Mouse (Mus musculus) cerebellum, adult 9-11 months (tissue): ENCODE results near the gene Mtnr1a.
"Not testable (repeated sequence)": the region's sequence is repeated elsewhere in the genome, so short reads cannot be mapped to it uniquely, and the experiment has no call there.

ENCODE experiments used
- DNase-seq: peaks from one replicate; pipeline ENCODE4 v3.0.0; 2022

Gene Mtnr1a

GRCm38 (mm10) chr8:45068759-45069386 lies at the start of gene Mtnr1a:
Mtnr1a (plus strand) TSS chr8:45069137.
- DNase-seq, result peak; percentile 83

- DNase-seq, result no peak
Observed at GRCm38 (mm10) chr8:45019241-45019640, 49.7 kb upstream of the Mtnr1a start.

- peak; percentile 72 for DNase-seq
Observed at GRCm38 (mm10) chr8:45021171-45021570, 47.8 kb upstream of the Mtnr1a start.

DNA sequence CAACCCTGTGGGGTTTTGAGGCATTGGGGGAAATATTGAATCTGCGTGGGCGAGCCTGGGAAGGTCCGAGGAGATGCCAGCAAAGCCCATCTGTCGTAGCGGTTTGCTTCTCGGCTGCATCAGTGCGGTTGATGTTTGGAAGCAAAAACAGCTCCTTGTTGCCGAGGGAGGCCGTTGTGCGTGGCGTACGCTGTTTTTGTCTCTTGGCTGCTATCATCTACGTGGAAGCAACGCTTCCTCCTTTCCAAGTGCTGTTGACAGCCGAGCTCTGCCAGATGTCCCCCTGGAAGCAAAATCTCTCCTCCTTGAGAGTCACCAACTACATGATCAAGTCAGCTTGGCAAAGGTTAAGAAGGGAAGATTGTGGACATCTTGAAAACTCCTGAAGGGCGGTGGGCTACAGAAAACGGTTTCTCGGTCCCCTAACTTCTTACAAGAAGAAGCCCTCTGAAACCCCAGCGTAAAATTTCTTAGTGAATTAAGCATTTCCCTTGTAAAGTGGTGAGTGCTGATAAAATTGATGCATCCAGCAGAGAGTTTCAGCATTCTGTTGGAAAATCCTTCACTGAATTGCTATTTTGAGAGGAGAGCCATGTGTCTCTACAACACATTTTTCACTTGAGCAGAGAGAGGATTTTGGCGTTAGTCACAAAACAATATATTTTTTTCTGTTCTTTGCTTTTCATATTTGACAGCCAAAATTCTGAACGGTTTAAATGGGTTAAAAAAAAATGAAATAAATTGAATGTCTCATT lies 46.8 kb upstream of the Mtnr1a start:
- peak; percentile 87 for DNase-seq

DNA sequence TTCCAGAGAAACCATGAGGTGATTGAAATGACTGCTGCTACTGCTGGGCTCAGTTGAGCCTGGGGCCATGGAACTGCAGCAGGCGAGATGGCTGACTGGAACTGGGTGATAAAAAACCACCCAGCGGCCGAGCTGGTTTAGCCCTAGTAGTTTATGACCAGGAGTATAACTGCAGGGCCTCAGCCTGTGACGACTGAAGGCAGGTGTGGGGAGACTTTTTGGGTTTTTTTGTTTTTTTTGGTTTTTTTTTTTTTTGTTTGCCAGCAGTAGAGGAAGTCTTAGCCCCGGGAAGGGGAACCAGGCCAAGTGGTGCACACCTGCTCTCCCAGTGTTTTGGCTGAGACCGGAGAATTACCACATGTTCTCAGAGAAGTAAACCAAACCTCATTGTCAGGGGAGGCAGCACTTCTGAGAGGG lies 40.8 kb upstream of the Mtnr1a start:
- DNase-seq, result no peak

GRCm38 (mm10) chr8:45038350-45038749 lies 30.6 kb upstream of the Mtnr1a start:
- no peak for DNase-seq

DNA sequence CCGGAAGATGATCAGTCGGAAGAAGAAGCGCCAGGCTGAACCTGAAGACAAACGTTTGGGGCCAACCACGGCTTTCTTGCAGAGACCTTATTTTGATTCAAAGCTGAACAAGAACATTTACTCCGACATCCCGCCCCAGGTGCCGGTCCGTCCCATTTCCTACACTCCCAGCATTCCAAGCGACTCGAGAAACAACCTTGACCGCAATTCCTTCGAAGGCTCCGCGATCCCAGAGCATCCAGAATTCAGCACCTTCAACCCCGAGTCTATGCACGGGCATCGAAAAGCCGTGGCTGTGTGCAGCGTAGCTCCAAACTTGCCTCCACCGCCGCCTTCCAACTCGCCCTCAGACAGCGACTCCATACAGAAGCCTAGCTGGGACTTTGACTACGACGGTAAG lies 24.8 kb upstream of the Mtnr1a start:
- DNase-seq, result no peak

DNA sequence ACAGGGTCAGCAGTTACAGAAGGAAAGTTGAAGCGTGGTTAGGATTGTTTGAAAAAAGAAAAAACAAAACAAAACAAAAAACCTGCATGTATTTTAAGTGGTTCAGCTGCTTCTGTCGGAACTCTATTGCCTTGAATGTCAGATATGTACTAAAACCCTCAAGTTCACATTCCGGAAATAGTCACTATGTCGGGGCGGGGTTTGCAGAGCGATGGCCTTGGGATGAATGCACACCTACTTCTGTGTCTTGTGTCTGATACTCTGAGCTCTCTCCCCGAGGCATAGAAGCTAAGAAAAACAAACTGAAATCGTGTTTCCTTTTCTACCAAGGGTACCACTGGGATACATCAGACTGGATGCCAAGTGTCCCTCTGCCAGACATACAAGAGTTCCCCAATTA lies 18.5 kb upstream of the Mtnr1a start:
- no peak for DNase-seq

GRCm38 (mm10) chr8:45051236-45051635 lies 17.7 kb upstream of the Mtnr1a start:
- no peak for DNase-seq

DNA sequence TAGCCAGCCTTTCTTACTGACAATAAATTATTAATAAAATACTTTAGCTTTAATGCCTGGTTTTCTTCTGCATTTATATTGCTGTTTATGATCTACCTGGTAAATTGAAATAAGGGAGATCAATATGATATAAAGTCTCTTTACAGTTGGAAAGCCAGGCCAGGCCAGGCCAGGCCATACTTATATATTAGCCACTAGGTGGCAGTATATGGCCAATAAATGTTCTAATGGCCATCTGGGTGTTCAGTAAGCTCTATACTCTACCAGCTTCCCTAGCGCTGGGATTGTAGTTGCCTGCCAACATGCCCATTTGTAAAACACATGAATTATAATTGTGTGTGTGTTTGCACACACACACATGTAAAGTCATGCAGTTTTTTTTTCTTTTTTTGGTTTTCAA lies 16.7 kb upstream of the Mtnr1a start:
- no peak for DNase-seq

- DNase-seq, result no peak
Observed at GRCm38 (mm10) chr8:45052618-45053017, 16.3 kb upstream of the Mtnr1a start.

- DNase-seq, result no peak
Observed at GRCm38 (mm10) chr8:45055500-45055899, 13.4 kb upstream of the Mtnr1a start.

DNA sequence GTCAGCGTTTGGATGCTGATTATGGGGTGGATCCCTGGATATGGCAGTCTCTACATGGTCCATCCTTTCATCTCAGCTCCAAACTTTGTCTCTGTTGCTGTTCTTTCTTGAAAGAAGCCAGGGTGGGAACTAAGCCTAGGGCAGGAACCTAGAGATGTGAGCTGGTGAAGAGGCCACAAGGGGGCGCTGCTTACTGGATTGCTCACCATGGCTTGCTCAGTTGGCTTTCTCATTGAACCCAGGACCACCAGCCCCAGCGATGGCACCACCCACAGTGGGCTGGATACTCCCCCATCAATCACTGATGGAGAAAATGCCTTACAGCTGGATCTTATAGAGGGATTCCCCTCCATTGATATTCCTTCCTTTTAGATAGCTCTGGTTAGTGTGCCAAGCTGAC lies 12.1 kb upstream of the Mtnr1a start:
- no peak for DNase-seq

DNA sequence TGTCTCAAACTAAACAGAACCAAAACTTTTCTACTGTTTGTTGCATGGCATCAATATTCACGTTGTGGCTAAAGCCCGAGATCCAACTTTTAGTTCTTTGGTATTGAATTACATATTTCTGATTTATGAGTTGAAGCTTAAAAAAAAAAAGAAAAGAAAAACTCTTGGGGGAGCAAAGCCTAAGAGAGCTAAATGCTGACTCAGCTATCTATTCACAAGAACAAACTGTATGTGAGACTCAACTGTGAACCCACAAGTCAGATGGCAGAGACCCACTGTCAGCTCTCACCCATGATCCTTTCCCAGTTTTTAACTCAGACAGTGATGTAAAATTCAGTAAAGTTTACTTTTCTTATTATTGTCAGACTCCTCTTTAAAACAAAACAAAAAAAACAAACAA lies 8.9 kb upstream of the Mtnr1a start:
- no peak for DNase-seq

DNA sequence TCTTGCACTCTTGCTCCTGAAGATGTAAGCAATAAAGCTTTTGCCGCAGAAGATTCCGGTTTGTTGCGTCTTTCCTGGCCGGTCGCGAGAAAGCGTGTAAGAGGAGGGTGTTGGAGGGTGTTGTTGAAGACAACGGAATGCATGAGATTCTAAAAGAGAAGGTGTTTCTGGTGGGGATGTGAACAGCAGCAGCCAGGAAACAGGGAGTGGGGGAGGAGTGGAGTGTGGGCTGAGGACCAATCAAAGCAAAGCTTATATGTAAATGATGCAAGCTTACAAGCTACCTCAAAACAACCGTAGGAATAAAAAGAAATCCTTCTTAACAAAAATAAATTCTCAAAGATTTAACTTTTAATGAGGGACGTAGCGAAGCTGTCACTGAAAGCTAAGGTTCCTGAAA lies 6.6 kb upstream of the Mtnr1a start:
- no peak for DNase-seq

GRCm38 (mm10) chr8:45062982-45063924 lies 5.7 kb upstream of the Mtnr1a start:
- DNase-seq, result no peak

DNA sequence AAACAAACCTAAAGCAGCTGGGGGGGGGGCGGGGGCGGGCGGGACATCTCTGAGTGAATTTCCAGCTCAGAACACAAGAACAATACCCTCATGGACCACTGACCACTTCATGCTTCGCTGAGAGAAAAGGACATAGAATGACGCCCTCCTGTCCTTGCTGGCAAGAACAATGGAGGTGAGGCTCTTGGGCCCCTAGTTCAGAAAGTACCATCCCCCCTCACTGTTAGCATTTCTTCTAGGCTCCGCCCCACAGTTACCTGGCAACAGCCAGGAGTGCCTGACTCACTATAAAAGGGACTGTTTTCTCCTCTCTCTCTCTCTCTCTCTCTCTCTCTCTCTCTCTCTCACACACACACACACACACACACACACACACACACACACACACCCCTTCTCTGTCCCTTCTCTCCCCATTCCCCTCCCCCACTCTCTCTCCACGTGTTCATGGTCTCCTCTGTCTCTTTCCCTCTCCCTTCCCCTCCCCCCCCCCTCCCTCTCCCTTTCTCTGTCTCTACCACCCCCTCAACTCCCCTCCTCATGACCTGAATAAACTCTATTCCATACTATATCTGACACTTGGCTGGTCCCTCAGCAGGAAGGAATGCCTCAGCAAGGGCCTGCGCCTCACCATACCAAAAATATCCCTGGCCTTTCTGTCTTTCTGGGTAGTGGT lies 4.6 kb upstream of the Mtnr1a start:
- DNase-seq, result no peak

GRCm38 (mm10) chr8:45065391-45065790 lies 3.5 kb upstream of the Mtnr1a start:
- DNase-seq, result not testable (repeated sequence)

DNA sequence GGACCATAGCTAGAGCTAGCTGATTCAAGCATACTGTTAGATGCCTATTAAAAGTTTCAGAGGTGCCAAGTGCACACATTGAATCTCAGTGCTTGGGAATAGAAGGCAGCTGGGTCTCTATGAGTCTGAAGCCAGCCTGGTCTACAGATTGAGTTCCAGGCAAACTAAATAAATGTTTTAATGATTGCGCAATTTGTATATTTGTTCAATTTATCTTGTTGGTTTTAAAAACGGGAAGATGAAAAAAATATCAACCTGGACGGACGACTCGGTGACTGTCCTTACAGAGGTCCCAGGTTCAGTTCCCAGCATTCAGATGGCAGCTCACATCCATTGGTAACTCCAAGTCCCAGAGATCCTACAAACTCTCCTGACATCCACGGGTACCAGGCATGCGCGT lies 2.0 kb downstream of the Mtnr1a start:
- no peak for DNase-seq

DNA sequence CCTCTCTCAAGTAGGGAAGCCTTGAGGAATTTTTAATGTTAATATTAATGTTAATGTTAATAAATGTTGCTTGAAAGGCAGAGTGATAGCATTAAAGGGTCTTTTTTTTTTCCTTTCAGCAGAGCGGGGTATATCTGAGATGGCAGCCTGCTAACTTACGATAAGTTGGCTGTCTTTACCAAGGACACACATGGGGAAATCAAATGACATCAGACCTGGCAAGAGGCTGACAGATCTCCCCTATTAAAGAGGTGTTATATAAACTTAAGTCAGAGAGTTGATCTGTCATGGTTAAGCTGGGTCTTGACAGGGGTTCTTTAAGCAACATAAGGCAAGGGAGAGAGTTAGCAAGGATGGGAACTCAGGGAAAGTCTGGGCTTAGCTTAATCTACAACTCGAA lies 11.9 kb downstream of the Mtnr1a start:
- no peak for DNase-seq

DNA sequence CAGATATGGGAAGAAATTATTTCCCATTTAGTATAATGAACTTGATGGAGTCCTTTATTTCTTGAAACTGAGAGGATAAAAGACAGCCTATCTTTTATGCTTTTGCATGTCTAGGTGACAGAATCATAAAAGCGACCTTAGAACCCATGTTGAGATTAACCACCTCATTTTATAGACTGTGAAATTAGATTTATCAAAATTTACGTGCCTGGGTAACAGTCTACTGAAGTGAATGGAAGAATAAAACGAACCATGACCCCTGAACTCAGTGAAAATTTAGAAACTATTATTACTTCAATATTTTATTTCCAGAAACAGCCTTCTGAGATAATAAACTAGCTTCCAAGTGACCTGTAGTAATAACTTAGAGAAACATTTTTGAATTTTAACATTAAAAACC lies 24.7 kb downstream of the Mtnr1a start:
- no peak for DNase-seq

GRCm38 (mm10) chr8:45109371-45110063 lies 40.6 kb downstream of the Mtnr1a start:
- DNase-seq, result no peak
